Mouse (Mus musculus) spleen, adult 2 months (tissue): ENCODE measurements at regions not wholly inside any gene's neighbourhood (a gene's known extent, or its start where the extent isn't known, plus 50 kb on each side); places are given as distances from the start of the nearest gene placed in this dataset.

Experiments
- CTCF ChIP-seq: fragments of 200-500 bp; IDR thresholded peaks from 2 replicates; pipeline ENCODE4 v1.5.1; 2011; ENCODE audit warnings: mild to moderate bottlenecking, inconsistent platforms; ENCODE audit not compliant: insufficient read depth, insufficient read length, insufficient replicate concordance; ENCODE audit errors: extremely low read depth
- POLR2A ChIP-seq: fragments of 200-500 bp; IDR thresholded peaks from 2 replicates; pipeline ENCODE4 v1.6.1; 2011; ENCODE audit warnings: low read depth, low read length, inconsistent platforms

GRCm38 (mm10) chr12:71438254-71438653 is 128.6 kb downstream of the Dact1 start:
- TF ChIP-seq CTCF (no peak), POLR2A (no peak)
